19 mouse cellular contexts compared by ENCODE assay signal in the genomic region with DNA sequence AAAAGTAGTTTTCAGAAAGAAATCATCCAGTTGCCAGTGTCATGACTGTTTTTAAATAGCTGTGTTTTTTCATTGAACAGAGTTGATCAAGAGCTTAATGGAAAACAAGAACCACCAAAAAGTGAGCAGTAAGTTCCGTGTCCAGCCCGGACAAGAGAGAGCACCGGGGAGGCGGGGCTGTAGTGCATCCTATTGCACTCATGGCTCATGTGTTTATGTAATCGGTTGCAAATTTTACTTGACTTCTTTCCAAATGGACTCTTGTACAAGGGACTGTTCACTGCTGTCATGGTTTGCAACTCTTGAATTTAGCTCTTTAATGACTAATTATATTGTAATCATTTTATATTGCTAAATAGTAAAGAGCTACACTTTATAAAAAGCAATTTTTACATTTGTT. TPM values are rescaled to one million over a fixed set of nuclear protein-coding genes. Genes with fewer than 3 reads are reported as not detected.
"Had no signal": no experiment of that assay in that cellular context is flagged by ENCODE, and none has a peak within 500 bp of the region (broad histone marks: within the 10 kb centered on the region; RNA-seq: fewer than 3 reads in every experiment).

No protein-coding gene starts in this region.

- H3K27me3 ChIP-seq: intestine, embryonic 15.5 days; limb, embryonic 12.5 days; liver, embryonic 13.5 days; neural tube, embryonic 15.5 days had no signal

- H3K4me2 ChIP-seq: hindbrain, embryonic 14.5 days; intestine, embryonic 15.5 days; limb, embryonic 12.5 days; liver, embryonic 13.5 days; neural tube, embryonic 15.5 days had no signal

- H3K9me3 ChIP-seq: intestine, embryonic 15.5 days; limb, embryonic 12.5 days; liver, embryonic 13.5 days; neural tube, embryonic 15.5 days had no signal

- ATAC-seq: intestine, embryonic 15.5 days had no signal

- H3K27ac ChIP-seq: hindbrain, embryonic 14.5 days; intestine, embryonic 15.5 days; kidney, postnatal 0 days; layer of hippocampus, adult 2 months; limb, embryonic 12.5 days; liver, embryonic 13.5 days; macrophage; neural tube, embryonic 15.5 days had no signal

- DNase-seq: liver, embryonic 13.5 days; lung, adult 2 months; lung, postnatal 10 days; midbrain, embryonic 14.5 days; right cerebral cortex, adult 18-20 months; right cerebral cortex, postnatal 25 days; thymus, postnatal 4 days had no signal

- H3K4me1 ChIP-seq: intestine, embryonic 15.5 days; limb, embryonic 12.5 days had no signal

- H3K4me3 ChIP-seq: intestine, embryonic 15.5 days; layer of hippocampus, adult 2 months; limb, embryonic 12.5 days; liver, embryonic 13.5 days; myocyte; neural tube, embryonic 15.5 days had no signal

- H3K9ac ChIP-seq: hindbrain, embryonic 14.5 days; intestine, embryonic 15.5 days; limb, embryonic 12.5 days; liver, embryonic 13.5 days; neural tube, embryonic 15.5 days had no signal

RNA-seq across cellular contexts. Expression of a gene that starts 30.9 kb away (rescaled TPM):
- total RNA-seq: layer of hippocampus, adult 2 months; layer of hippocampus, postnatal 10 days; left cerebral cortex, postnatal 36 days; megakaryocyte-erythroid progenitor cell, adult 5-6 weeks had no signal
- polyA plus RNA-seq: hindbrain, embryonic 14.5 days; limb, embryonic 12.5 days; liver, embryonic 13.5 days; lung, adult 2 months; macrophage; midbrain, embryonic 14.5 days; neural tube, embryonic 11.5 days; neural tube, embryonic 15.5 days had no signal
